Mouse (Mus musculus) cerebellum, adult (tissue): Measurements from ENCODE around the gene Tapt1.

ENCODE experiments used
- ATAC-seq: cut with Nextera tagmentation; 2 replicates; pipeline ENCODE4 v1.9.2; 2017; ENCODE audit warnings: mild to moderate bottlenecking, moderate library complexity, mixed read lengths; ENCODE audit not compliant: insufficient number of reproducible peaks, low FRiP score, low TSS enrichment

Tapt1 gene

GRCm38 (mm10) chr5:44203410-44203809, 23.0 kb downstream of the Tapt1 start:
- ATAC-seq: peak; percentile 81

- no peak for ATAC-seq
Observed at GRCm38 (mm10) chr5:44201665-44202064, 24.8 kb downstream of the Tapt1 start.

GRCm38 (mm10) chr5:44199109-44199508, 27.3 kb downstream of the Tapt1 start:
- no peak; the same call in 1 of the 2 replicates for ATAC-seq

- no peak for ATAC-seq
Observed at GRCm38 (mm10) chr5:44198471-44198870, 28.0 kb downstream of the Tapt1 start.

GRCm38 (mm10) chr5:44197806-44198205, 28.6 kb downstream of the Tapt1 start:
- no peak for ATAC-seq

GRCm38 (mm10) chr5:44196167-44196566, 30.3 kb downstream of the Tapt1 start:
- ATAC-seq: no peak

- ATAC-seq: no peak
Observed at GRCm38 (mm10) chr5:44187370-44187769, 39.1 kb downstream of the Tapt1 start.

- no peak for ATAC-seq
Observed at GRCm38 (mm10) chr5:44181669-44182068, 44.8 kb downstream of the Tapt1 start.

GRCm38 (mm10) chr5:44180450-44180849, 46.0 kb downstream of the Tapt1 start:
- peak; percentile 41; the same call in 1 of the 2 replicates for ATAC-seq

- peak; percentile 80 for ATAC-seq
Observed at GRCm38 (mm10) chr5:44174046-44174445, 52.4 kb downstream of the Tapt1 start.

- ATAC-seq: no peak
Observed at GRCm38 (mm10) chr5:44166866-44167265, 59.6 kb downstream of the Tapt1 start.

GRCm38 (mm10) chr5:44165854-44166253, 60.6 kb downstream of the Tapt1 start:
- ATAC-seq: no peak

GRCm38 (mm10) chr5:44164233-44164776, 62.1 kb downstream of the Tapt1 start:
- no peak for ATAC-seq

- no peak for ATAC-seq
Observed at GRCm38 (mm10) chr5:44163318-44163717, 63.1 kb downstream of the Tapt1 start.

GRCm38 (mm10) chr5:44162786-44163185, 63.6 kb downstream of the Tapt1 start:
- ATAC-seq: no peak

- no peak for ATAC-seq
Observed at GRCm38 (mm10) chr5:44159679-44160438, 66.6 kb downstream of the Tapt1 start.

GRCm38 (mm10) chr5:44159231-44159630, 67.2 kb downstream of the Tapt1 start:
- peak; percentile 64; the same call in 1 of the 2 replicates for ATAC-seq

GRCm38 (mm10) chr5:44158458-44158857, 68.0 kb downstream of the Tapt1 start:
- no peak for ATAC-seq

GRCm38 (mm10) chr5:44157760-44158159, 68.7 kb downstream of the Tapt1 start:
- no peak for ATAC-seq

- ATAC-seq: no peak
Observed at GRCm38 (mm10) chr5:44153050-44153449, 73.4 kb downstream of the Tapt1 start.

- peak; percentile 93 for ATAC-seq
Observed at GRCm38 (mm10) chr5:44151327-44152051, 74.9 kb downstream of the Tapt1 start.
